Mouse (Mus musculus) lung, postnatal 0 days (tissue): ENCODE results near the gene Ppp1r13l.

Experiments used
- CTCF ChIP-seq: IDR thresholded peaks from 2 replicates; pipeline ENCODE4 v1.5.1; 2016; ENCODE audit warnings: antibody characterized with exemption, mild to moderate bottlenecking
- EP300 ChIP-seq: IDR thresholded peaks from 2 replicates; pipeline ENCODE4 v1.6.1; 2016; ENCODE audit warnings: antibody characterized with exemption, mild to moderate bottlenecking, control low read depth

- TF ChIP-seq EP300, result no peak
- peak; percentile 98 for TF ChIP-seq CTCF
These were observed 17.0 kb upstream of the Ppp1r13l start for GRCm38 (mm10) chr7:19342481-19343027.
